Mouse (Mus musculus) heart, embryonic 10.5 days (tissue): ENCODE data around the gene Rbms3. TPM values are rescaled to one million over a fixed set of nuclear protein-coding genes. Genes with fewer than 3 reads are reported as not detected.

Source experiments
- DNase-seq: peaks from one replicate; pipeline ENCODE4 v3.0.0-alpha.2; 2017; ENCODE audit warnings: low spot score
- H3K27ac ChIP-seq: fragments of 300-500 bp; sonication (generic); 2 replicates; pipeline ENCODE4 v1.5.1; 2016; ENCODE audit warnings: mild to moderate bottlenecking
- H3K27me3 ChIP-seq: fragments of 300-500 bp; sonication (generic); 2 replicates; pipeline ENCODE4 v1.6.1; 2016; ENCODE audit warnings: mild to moderate bottlenecking; ENCODE audit not compliant: poor library complexity, insufficient read depth, severe bottlenecking
- H3K36me3 ChIP-seq: fragments of 300-500 bp; sonication (generic); 2 replicates; pipeline ENCODE4 v1.6.1; 2016; ENCODE audit warnings: mild to moderate bottlenecking, moderate library complexity
- H3K4me1 ChIP-seq: fragments of 300-500 bp; sonication (generic); 2 replicates; pipeline ENCODE4 v1.6.1; 2016; ENCODE audit warnings: mild to moderate bottlenecking
- H3K4me3 ChIP-seq: fragments of 300-500 bp; sonication (generic); 2 replicates; pipeline ENCODE4 v1.5.1; 2016; ENCODE audit warnings: mild to moderate bottlenecking, moderate library complexity
- H3K9me3 ChIP-seq: fragments of 300-500 bp; sonication (generic); 2 replicates; pipeline ENCODE4 v1.6.1; 2016; ENCODE audit warnings: mild to moderate bottlenecking, moderate library complexity
- WGBS: fragments of 180-500 bp; shearing (Covaris S2); methylation state at CpG from one replicate; pipeline ENCODE4 v1.1.7; 2016; 5-methylcytosine and 5-hydroxymethylcytosine counted together
- polyA plus RNA-seq: library from polyadenylated mRNA; unstranded; fragments of >200 nt; fragmentation: Nextera tagmentation; extraction: Ambion mirVana; gene quantifications from 2 replicates; pipeline ENCODE4 v1.2.1, GENCODE M21; 2016

Gene Rbms3
- polyA plus RNA-seq, 1 experiment from 2014 or later, result 37.5 TPM

DNA sequence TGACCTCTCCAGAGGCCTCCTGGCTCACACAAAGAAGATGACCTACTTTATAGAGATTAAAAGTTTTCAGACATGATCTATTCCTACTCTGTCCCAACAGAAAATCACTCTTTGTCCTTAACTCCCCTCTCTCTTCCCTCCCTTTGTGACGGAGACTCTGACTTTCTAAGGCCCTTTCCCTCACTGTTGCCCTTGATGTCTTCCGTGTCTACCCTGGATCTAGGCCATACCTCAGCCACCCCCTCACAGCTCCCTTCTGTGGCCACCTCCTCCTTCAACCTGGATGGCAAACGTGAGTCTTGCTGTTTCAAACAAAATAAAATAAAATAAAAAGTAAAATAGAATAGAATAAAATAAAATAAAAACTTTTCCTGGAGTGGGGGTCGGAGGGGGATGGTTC, 408.2 kb downstream of the Rbms3 start:
- WGBS, result 80% methylated on average over 4 of the region's 4 CpGs
- H3K27me3 ChIP-seq, result no peaks in the 10 kb centered on the region
- no peak overlapping the region for H3K4me3 ChIP-seq
- H3K36me3 ChIP-seq, result peaks cover 5% of the 10 kb centered on the region; the same call in 1 of the 2 replicates
- H3K4me1 ChIP-seq, result peaks cover 12% of the 10 kb centered on the region; the same call in 1 of the 2 replicates
- no peaks in the 10 kb centered on the region for H3K9me3 ChIP-seq
- DNase-seq, result no peak
- no peak overlapping the region for H3K27ac ChIP-seq

DNA sequence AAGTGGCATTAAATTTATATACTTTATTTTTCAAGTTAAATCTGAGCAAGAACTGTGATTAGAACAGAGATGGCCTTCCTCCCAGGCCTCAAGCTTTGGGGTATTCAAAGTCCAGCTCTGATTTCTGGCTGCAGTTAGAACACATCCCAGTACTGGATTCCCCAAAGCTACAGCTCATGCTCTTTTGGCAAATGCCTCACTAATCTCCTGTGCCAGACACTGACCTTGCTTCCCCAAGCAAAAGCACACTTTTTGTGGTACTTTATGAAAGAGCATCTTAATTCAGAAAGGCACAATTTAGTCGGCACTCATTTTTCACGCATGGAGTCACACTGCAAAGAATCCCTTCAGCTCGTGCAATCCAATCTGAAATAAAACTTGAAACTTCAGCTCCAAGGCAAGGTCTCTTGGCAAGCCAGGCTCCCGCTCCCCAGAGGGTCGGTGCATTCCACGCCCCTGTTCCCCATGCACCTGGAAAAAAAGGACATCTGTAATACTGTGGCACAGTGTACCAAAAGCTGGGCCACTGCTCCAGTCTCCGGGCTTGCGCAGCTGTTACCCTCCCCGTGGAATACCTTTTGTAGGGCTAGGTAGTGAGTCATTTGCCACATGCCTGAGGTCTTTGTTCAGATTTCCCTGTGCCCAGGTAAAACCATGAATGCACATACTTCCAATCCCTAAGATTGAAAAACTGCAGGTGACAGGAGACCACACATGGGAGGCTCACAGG, 413.5 kb downstream of the Rbms3 start:
- DNase-seq, result no peak
- Histone ChIP-seq H3K4me3 (no peak overlapping the region), H3K9me3 (no peaks in the 10 kb centered on the region), H3K27ac (no peak overlapping the region), H3K4me1 (peaks cover 12% of the 10 kb centered on the region; the same call in 1 of the 2 replicates), H3K36me3 (0 out of 2 replicates have a peak, but pooled peaks cover 3% of the 10 kb centered on the region), H3K27me3 (no peaks in the 10 kb centered on the region)
- 88% methylated on average over 9 of the region's 9 CpGs for WGBS

DNA sequence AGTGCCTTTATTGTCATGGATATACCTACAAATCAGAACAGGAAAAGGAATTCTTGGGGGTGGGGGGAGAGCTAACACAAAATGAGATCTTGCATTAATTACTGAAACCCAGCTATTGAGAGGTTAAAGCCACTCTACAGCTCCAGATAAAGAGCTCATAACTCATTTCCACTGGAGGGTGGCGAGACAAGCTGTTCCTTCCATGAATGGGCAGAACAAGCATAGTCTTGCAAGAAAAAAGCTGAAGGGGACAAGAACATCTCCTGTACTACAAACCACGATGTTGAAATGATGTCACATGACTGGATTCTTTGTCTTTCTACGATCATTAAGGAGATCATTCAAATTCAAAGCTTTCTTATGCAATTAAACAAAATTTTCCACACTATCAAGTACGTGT, 417.7 kb downstream of the Rbms3 start:
- H3K27ac ChIP-seq, result no peak overlapping the region
- WGBS, result 75% methylated on average over 4 of the region's 4 CpGs
- H3K4me1 ChIP-seq, result 0 out of 2 replicates have a peak, but pooled peaks cover 6% of the 10 kb centered on the region
- H3K4me3 ChIP-seq, result no peak overlapping the region
- DNase-seq, result no peak
- no peaks in the 10 kb centered on the region for H3K27me3 ChIP-seq
- H3K9me3 ChIP-seq, result no peaks in the 10 kb centered on the region
- 0 out of 2 replicates have a peak, but pooled peaks cover 3% of the 10 kb centered on the region for H3K36me3 ChIP-seq

DNA sequence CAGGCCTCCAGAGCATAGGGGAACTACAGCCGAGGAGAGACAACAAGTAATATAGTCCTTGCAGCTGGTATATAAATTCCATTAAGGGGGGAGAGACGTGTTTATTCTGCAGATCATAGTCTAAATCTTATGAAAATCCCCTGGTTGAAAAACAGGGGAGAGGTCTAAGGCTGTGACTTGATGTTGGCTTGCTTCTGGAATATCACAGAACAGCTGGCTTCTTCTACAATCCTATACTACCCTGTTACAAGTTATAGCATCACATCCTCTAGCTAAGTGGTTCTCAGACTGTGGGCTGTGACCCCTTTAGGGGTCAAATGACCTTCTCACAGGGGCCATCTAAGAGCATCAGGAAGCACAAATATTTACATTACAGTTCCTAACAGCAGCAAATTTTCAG, 419.4 kb downstream of the Rbms3 start:
- H3K27me3 ChIP-seq, result no peaks in the 10 kb centered on the region
- 76% methylated on average over 2 of the region's 2 CpGs for WGBS
- H3K4me1 ChIP-seq, result 0 out of 2 replicates have a peak, but pooled peaks cover 5% of the 10 kb centered on the region
- H3K36me3 ChIP-seq, result 0 out of 2 replicates have a peak, but pooled peaks cover 3% of the 10 kb centered on the region
- DNase-seq, result no peak
- H3K4me3 ChIP-seq, result no peak overlapping the region
- H3K9me3 ChIP-seq, result no peaks in the 10 kb centered on the region
- no peak overlapping the region for H3K27ac ChIP-seq

DNA sequence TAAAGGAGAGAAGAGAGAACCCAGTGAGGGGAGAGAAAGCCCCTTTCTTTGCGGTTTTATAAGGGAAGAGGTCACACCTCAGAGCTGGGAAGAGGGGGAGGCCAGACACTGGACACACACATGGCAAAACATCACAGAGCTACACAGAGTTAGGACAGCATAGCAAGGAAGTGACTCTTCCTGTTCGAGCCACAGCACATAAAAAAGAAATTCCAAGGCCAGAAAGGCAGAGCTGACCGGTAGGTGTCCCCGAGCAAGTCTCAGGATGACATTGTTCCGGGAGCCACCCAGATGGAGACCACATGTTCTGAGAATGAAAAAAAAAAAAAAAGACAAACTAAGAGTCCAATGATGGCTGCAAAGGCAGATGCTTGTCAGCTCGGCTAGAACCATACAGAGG, 424.3 kb downstream of the Rbms3 start:
- H3K9me3 ChIP-seq, result no peaks in the 10 kb centered on the region
- no peak for DNase-seq
- WGBS, result 58% methylated on average over 6 of the region's 6 CpGs
- no peaks in the 10 kb centered on the region for H3K36me3 ChIP-seq
- H3K4me3 ChIP-seq, result no peak overlapping the region
- H3K4me1 ChIP-seq, result 0 out of 2 replicates have a peak, but pooled peaks cover 5% of the 10 kb centered on the region
- no peak overlapping the region for H3K27ac ChIP-seq
- H3K27me3 ChIP-seq, result no peaks in the 10 kb centered on the region

DNA sequence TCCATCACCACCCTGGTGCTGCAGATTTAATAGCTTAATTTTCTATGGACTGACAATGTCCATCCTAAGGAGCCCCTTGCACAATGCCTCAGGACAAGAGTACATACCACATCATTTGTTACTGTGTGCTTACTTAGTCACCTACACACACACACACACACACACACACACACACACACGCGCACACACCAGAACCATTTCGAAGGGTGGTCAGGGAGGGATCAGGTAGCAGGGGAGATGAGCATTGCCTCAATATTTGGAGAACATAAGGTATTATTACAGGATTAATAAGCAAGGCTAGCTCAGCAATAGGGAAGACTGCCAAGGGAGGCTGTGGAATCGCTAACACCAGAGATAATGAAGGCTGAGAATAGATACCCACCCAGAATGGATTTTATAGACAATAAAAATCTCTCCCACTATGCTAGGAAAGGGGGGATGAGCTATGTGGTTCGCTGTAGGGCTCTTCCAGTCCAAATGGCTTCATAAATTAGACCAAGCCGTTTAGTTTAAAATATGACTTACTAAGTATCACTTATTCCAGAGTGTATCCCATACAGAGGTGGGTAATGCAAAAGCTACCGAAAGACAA, 429.6 kb downstream of the Rbms3 start:
- no peaks in the 10 kb centered on the region for H3K27me3 ChIP-seq
- no peak overlapping the region for H3K27ac ChIP-seq
- 90% methylated on average over 7 of the region's 7 CpGs for WGBS
- H3K4me3 ChIP-seq, result no peak overlapping the region
- no peak for DNase-seq
- no peaks in the 10 kb centered on the region for H3K36me3 ChIP-seq
- no peaks in the 10 kb centered on the region for H3K9me3 ChIP-seq
- H3K4me1 ChIP-seq, result no peaks in the 10 kb centered on the region

DNA sequence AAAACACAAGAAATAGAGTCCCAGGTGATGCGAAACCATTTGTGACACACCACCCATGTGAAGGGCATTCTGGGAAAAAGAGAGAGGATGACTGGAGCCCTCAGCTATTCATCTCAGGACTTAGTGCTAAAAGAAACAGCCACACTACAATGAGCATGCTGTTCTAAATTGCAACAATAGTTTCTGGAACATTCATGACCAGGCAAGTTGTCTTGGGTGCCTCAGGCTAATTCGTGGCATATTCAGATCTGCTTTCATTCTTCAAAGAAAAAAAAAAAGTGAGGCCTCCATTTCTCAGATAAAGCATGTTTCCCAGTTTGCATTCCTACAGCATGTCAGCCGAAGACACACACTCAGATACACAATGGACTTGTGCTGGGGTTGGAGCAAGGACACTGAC, 432.2 kb downstream of the Rbms3 start:
- WGBS, result 79% methylated on average over 3 of the region's 3 CpGs
- no peak for DNase-seq

DNA sequence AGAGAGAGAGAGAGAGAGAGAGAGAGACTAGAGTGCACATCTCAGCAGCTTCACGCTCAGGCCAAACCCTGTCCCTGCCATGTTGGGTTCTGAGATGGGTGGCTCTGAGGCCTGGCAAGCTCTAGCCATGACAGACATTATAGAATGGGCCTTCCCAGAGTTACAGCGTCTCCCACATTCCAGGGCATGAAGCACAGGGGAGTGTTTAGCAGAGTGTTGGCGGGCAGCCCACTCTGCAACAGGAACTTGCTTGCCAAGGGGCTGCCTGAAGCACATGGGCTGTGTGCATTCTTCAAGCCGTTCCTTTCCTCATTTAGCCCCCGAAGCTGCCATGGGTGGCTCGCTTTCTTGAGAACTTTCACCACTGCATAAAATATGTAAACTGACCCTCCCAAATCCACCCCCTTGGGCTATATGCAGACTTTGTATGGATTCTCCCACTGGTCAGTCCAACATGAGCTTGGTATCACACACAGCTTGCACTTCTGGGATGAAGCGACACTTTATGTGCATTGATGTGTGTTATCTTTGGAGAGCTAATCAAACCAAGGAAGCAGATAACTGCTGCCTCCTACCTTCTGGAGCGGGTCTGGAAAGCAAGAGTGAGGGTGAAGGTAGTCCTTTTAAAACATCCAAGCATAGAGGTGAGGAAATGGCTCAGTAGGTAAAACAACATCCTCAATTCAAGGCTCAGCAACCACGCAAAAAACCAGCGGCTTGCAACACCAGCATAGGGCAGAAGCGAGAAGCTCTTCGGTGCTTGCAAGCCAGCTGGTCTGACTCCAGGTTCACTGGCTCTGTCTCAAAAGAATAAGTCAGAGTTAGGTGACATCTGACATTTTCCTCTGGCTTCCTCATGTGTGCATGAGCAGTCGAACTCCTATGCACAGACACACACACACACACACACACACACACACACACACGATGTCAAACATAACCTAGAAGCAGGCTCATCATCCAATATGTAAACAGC, 436.9 kb downstream of the Rbms3 start:
- Histone ChIP-seq H3K27me3 (no peaks in the 10 kb centered on the region), H3K9me3 (no peaks in the 10 kb centered on the region), H3K36me3 (peaks cover 9% of the 10 kb centered on the region; the same call in 1 of the 2 replicates), H3K4me1 (peaks cover 14% of the 10 kb centered on the region), H3K4me3 (no peak overlapping the region), H3K27ac (peak overlapping the region; percentile 69)
- DNase-seq, result peak; percentile 79
- 55% methylated on average over 14 of the region's 14 CpGs for WGBS

More for the DNA sequence above, 432.2 kb downstream of the Rbms3 start:
- Histone ChIP-seq H3K4me3 (no peak overlapping the region), H3K27ac (no peak overlapping the region), H3K9me3 (no peaks in the 10 kb centered on the region), H3K4me1 (peaks cover 10% of the 10 kb centered on the region), H3K36me3 (no peaks in the 10 kb centered on the region), H3K27me3 (no peaks in the 10 kb centered on the region)

DNA sequence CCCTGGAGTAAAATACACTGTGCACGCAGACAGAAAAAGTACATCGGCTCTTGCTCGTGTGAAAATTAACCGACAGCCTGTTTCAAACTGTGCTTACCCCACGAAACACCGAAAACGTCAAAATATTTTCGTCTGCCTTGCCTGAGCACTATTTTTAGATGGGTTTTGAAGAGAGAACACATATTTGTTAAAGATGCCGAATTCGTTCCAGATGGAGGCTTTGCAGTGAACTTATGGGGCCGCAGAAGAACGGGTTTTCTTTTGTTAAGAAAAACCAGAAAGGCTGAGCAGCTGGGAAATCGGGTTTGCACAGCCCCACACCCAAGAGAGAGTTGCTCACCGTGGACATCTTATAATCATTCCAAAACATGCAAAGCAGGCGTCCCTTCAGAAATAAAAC, 437.6 kb downstream of the Rbms3 start:
- Histone ChIP-seq H3K36me3 (peaks cover 9% of the 10 kb centered on the region; the same call in 1 of the 2 replicates), H3K27ac (peak overlapping the region; percentile 69; the same call in 1 of the 2 replicates), H3K4me1 (peaks cover 14% of the 10 kb centered on the region), H3K27me3 (no peaks in the 10 kb centered on the region), H3K4me3 (no peak overlapping the region), H3K9me3 (no peaks in the 10 kb centered on the region)
- 78% methylated on average over 15 of the region's 15 CpGs for WGBS
- no peak for DNase-seq

DNA sequence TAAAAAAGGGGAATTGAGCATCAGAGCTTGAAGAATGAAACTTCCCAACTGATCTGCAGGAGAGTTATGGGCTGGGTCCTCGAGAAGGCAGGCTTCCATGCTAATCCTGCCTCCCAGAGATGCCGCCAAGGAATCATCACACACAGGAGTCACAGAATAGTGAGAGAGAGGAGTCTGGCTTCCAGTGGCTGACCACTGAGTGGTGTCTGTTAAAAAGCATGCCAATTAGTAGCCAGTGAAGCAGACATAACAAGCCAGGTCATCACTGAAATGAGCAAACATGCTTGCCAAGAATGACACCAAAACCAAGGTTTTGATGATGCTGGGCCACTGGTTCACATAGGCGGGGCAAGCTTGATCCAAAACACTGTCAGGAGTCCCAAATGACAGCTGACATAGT, 441.3 kb downstream of the Rbms3 start:
- no peaks in the 10 kb centered on the region for H3K9me3 ChIP-seq
- WGBS, result 79% methylated on average over 3 of the region's 3 CpGs
- DNase-seq, result no peak
- H3K36me3 ChIP-seq, result peaks cover 9% of the 10 kb centered on the region; the same call in 1 of the 2 replicates
- H3K27ac ChIP-seq, result no peak overlapping the region
- H3K4me1 ChIP-seq, result peaks cover 12% of the 10 kb centered on the region
- H3K27me3 ChIP-seq, result no peaks in the 10 kb centered on the region
- no peak overlapping the region for H3K4me3 ChIP-seq

DNA sequence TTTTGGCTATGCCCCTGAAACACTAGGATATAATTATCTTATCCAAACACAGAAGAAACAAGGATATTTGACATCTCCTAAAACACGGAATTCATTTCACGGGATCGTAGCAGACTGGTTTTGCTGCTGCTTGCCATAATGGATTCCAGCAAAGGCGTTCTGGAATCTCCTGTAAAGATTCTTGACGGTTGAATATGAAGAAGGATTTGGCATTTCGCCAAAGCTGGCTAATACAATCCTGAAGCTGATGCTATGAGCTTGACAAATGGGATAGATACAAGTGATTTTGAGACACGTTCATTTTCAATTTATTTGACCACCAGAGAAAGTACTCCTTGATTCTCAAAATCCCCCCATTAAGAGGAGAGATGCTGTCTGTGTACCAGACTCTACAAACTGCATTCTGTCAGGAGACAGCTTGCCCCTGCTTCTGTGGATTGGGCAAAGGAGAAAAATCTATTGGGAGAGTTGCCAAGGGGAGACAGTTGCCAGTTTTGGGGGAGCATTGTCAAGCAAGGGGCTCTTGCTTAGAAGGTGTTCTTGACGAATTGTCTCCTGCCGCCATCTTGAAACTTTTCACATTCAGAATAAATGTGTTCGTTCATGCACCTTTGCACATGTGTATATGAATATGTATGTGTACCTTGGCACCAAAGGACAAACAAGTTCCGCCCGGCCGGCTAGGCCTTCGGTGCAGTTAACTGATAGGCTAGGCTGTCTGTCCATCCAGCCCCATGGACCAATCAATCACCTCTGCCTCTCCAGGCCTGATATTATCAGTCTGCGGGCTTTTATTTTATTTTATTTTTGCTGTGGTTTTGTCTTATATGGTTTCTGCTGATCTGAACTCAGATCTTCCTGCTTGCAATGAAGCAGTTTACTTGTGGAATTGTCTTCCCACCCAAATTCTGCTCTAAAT, 442.3 kb downstream of the Rbms3 start:
- Histone ChIP-seq H3K4me1 (peaks cover 9% of the 10 kb centered on the region), H3K27me3 (no peaks in the 10 kb centered on the region), H3K4me3 (no peak overlapping the region), H3K27ac (no peak overlapping the region), H3K9me3 (no peaks in the 10 kb centered on the region), H3K36me3 (peaks cover 13% of the 10 kb centered on the region; the same call in 1 of the 2 replicates)
- DNase-seq, result no peak
- 90% methylated on average over 15 of the region's 15 CpGs for WGBS

DNA sequence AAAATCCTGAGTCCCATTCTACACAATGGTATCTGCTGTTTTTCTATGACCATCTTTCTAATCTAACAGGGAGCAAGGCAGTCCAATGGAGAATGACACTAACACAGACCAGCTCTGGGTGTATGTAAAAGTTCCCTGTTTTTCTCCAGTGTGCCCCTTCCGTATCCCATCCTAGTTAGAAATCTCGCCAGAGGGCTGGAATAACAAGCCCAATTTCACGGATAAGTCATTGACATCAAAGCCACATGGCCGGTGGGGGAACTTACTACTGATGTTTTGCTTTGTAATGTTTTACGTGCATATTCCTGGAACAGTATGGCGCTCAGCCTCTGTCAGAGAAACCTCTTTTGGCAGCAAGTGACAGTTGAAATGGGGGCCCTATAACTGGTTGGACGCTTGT, 449.1 kb downstream of the Rbms3 start:
- Histone ChIP-seq H3K9me3 (no peaks in the 10 kb centered on the region), H3K27ac (no peak overlapping the region), H3K27me3 (no peaks in the 10 kb centered on the region), H3K36me3 (peaks cover 4% of the 10 kb centered on the region; the same call in 1 of the 2 replicates), H3K4me1 (peaks cover 24% of the 10 kb centered on the region), H3K4me3 (no peak overlapping the region)
- WGBS, result 86% methylated on average over 7 of the region's 7 CpGs
- DNase-seq, result no peak
